Mouse (Mus musculus): ENCODE results near the gene Ccn1.

DNA sequence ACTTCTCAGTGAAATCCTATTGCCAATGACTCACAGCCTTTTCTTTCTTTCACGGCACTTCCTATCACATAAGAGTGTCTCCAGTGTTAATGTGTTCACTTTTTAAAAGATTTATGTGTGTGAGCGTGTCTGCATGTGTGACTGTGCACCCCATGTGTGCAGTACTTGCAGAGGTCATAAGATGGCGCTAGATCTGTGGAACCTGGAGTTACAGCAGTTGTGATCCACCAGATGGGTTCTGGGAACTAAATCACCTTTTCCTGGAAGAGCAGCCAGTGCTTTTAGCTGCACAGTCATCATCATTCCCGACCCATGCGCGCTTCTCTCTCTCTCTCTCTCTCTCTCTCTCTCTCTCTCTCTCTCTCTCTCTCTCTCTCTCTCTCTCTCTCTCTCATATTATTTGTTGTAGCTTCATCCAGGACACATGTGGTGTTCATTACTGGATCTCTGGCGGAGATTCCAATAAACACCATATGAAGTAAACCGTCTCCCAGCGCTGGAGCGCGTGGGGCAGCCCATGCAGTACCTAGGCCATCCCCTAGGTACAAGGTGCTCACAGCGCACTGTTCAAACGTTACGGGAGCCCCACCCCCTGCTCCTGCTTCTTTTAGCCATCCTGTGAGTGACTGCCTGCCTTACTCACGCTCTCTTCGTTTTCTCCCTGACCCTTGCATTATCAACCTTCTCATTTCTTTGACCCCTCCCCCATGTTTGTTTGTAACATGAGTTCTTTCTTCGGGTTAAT lies 30.0 kb downstream of the Ccn1 start:
- TF ChIP-seq CTCF (IDR thresholded peaks at IDR 0.05; ENCODE audit: extremely low read depth, insufficient read length, insufficient replicate concordance, low read depth, low read length) (no peak), POLR2A (IDR thresholded peaks at IDR 0.05; ENCODE audit: low read depth, low read length) (no peak)

Data from small intestine, adult 2 months (tissue).